Mouse (Mus musculus): ENCODE measurements at regions not wholly inside any gene's neighbourhood (a gene's known extent, or its start where the extent isn't known, plus 50 kb on each side); places are given as distances from the start of the nearest gene placed in this dataset.
"Not testable (repeated sequence)": the region's sequence is repeated elsewhere in the genome, so short reads cannot be mapped to it uniquely, and the experiment has no call there.

GRCm38 (mm10) chr14:120826187-120826586, 84.8 kb upstream of the Ipo5 start:
- no peak for DNase-seq (ENCODE audit: low spot score in 2 of 2)

GRCm38 (mm10) chr14:120830389-120830835, 80.6 kb upstream of the Ipo5 start:
- DNase-seq (ENCODE audit: low spot score in 2 of 2) = not testable (repeated sequence)

GRCm38 (mm10) chr14:120831397-120831796, 79.6 kb upstream of the Ipo5 start:
- DNase-seq (ENCODE audit: low spot score in 2 of 2) = no peak

GRCm38 (mm10) chr14:120831847-120832613, 79.0 kb upstream of the Ipo5 start:
- peak; percentile 66 to 78 for DNase-seq (ENCODE audit: low spot score in 2 of 2)

GRCm38 (mm10) chr14:120834821-120835220, 76.2 kb upstream of the Ipo5 start:
- DNase-seq (ENCODE audit: low spot score in 2 of 2) = no peak

GRCm38 (mm10) chr14:120835758-120836157, 75.3 kb upstream of the Ipo5 start:
- DNase-seq (ENCODE audit: low spot score in 2 of 2) = no peak

- DNase-seq (ENCODE audit: low spot score in 2 of 2) = no peak
Observed at GRCm38 (mm10) chr14:120836535-120837316, 74.3 kb upstream of the Ipo5 start.

GRCm38 (mm10) chr14:120840900-120841299, 70.1 kb upstream of the Ipo5 start:
- DNase-seq (ENCODE audit: low spot score in 2 of 2) = no peak

- DNase-seq (ENCODE audit: low spot score in 2 of 2) = no peak
Observed at GRCm38 (mm10) chr14:120841311-120841710, 69.7 kb upstream of the Ipo5 start.

GRCm38 (mm10) chr14:120845172-120845571, 65.9 kb upstream of the Ipo5 start:
- DNase-seq (ENCODE audit: low spot score in 2 of 2) = no peak

- DNase-seq (ENCODE audit: low spot score in 2 of 2) = no peak
Observed at GRCm38 (mm10) chr14:120846073-120846850, 64.8 kb upstream of the Ipo5 start.

- no peak for DNase-seq (ENCODE audit: low spot score in 2 of 2)
Observed at GRCm38 (mm10) chr14:120847006-120847405, 64.0 kb upstream of the Ipo5 start.

- no peak for DNase-seq (ENCODE audit: low spot score in 2 of 2)
Observed at GRCm38 (mm10) chr14:120848083-120848951, 62.7 kb upstream of the Ipo5 start.

GRCm38 (mm10) chr14:120849159-120849558, 61.9 kb upstream of the Ipo5 start:
- no peak for DNase-seq (ENCODE audit: low spot score in 2 of 2)

GRCm38 (mm10) chr14:120853643-120854042, 57.4 kb upstream of the Ipo5 start:
- DNase-seq (ENCODE audit: low spot score in 2 of 2) = no peak

- no peak for DNase-seq (ENCODE audit: low spot score in 2 of 2)
Observed at GRCm38 (mm10) chr14:120854559-120854958, 56.5 kb upstream of the Ipo5 start.

- DNase-seq (ENCODE audit: low spot score in 2 of 2) = no peak
Observed at GRCm38 (mm10) chr14:120855181-120855580, 55.8 kb upstream of the Ipo5 start.
